28 mouse cellular contexts compared by ENCODE assay signal in the genomic region with DNA sequence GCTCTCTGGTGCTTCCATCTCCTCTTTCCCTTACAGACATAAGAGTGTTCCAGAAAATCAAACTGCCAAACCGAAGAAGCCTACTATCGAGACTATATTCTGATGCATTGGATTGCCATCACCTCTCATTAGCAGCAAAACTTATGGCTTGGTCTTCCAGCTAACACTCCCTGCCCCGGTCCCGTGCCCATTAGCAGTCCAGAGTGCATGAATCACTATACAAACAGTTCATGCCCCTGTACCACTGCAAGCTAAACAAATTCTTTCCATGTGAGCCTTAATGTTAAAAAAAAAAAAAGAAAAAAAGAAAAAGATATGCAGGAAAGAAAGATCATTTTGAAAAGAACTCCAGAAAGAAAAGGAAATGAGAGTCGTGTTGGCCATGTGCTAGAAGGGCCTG. TPM values are rescaled to one million over a fixed set of nuclear protein-coding genes. Genes with fewer than 3 reads are reported as not detected.
DNase-seq lines count a peak whose midpoint lies in the region; ATAC-seq lines count a peak whose summit lies in the region.
"Had no signal": no experiment of that assay in that cellular context is flagged by ENCODE, and none has a peak within 500 bp of the region (broad histone marks: within the 10 kb centered on the region; RNA-seq: fewer than 3 reads in every experiment).

No protein-coding gene starts in this region.

- 0 out of 2 replicates have a peak overlapping the region, but pooled peaks have one; percentile 14 for H3K27ac ChIP-seq in heart, embryonic 12.5 days (ENCODE audit: poor library complexity, severe bottlenecking)
- H3K27ac ChIP-seq in lung, embryonic 15.5 days: peak overlapping the region; percentile 25; the same call in 1 of the 2 replicates
- H3K27ac ChIP-seq: forebrain, embryonic 13.5 days; hindbrain, embryonic 13.5 days; liver, embryonic 12.5 days; midbrain, embryonic 12.5 days; neural tube, embryonic 12.5 days had no signal

- 61% methylated on average over 5 of the region's 5 CpGs for WGBS in heart, embryonic 12.5 days
- 49% methylated on average over 5 of the region's 5 CpGs for WGBS in lung, embryonic 15.5 days

- H3K36me3 ChIP-seq in heart, embryonic 12.5 days: no peaks in the 10 kb centered on the region
- no peaks in the 10 kb centered on the region for H3K36me3 ChIP-seq in lung, embryonic 15.5 days
- H3K36me3 ChIP-seq: hindbrain, embryonic 13.5 days; liver, embryonic 12.5 days; midbrain, embryonic 12.5 days; neural tube, embryonic 12.5 days had no signal

- H3K9me3 ChIP-seq in heart, embryonic 12.5 days (replicated peaks): no peaks in the 10 kb centered on the region
- H3K9me3 ChIP-seq in lung, embryonic 15.5 days: no peaks in the 10 kb centered on the region
- H3K9me3 ChIP-seq: forebrain, embryonic 13.5 days; hindbrain, embryonic 13.5 days; liver, embryonic 12.5 days; megakaryocyte, embryonic 14.5 days; midbrain, embryonic 12.5 days; neural tube, embryonic 12.5 days had no signal

- ATAC-seq in heart, embryonic 12.5 days (ENCODE audit: insufficient number of reproducible peaks, low FRiP score): no peak
- ATAC-seq in lung, embryonic 15.5 days (ENCODE audit: borderline replicate concordance, extremely low read depth, low FRiP score, low TSS enrichment): no peak
- ATAC-seq in cerebellum, adult (ENCODE audit: insufficient number of reproducible peaks, low FRiP score, low TSS enrichment): no peak
- ATAC-seq: forebrain, embryonic 13.5 days; intestine, embryonic 16.5 days; liver, embryonic 12.5 days; liver, postnatal 0 days had no signal

- no peak for DNase-seq in heart, adult 8-10 months (ENCODE audit: low spot score)
- DNase-seq in lung, postnatal 4 days: no peak
- peak; percentile 81 for DNase-seq in 3T3-L1 (ENCODE audit: low read depth, low spot score)
- DNase-seq in lung, postnatal 36 days: peak; percentile 26
- DNase-seq in cerebellum, adult 18-20 months: no peak
- DNase-seq: adrenal gland, adult 8-10 months; cerebellum, adult 11 months; cerebellum, postnatal 10 days; gastrocnemius, postnatal 14 days; heart, postnatal 4 days; kidney, adult 9 months; kidney, postnatal 10 days; layer of hippocampus, postnatal 36 days; left cerebral cortex, postnatal 4 days; liver, postnatal 0 days; right cerebral cortex, postnatal 4 days; thymus, postnatal 14 days had no signal

- H3K4me3 ChIP-seq in heart, embryonic 12.5 days: no peak overlapping the region
- H3K4me3 ChIP-seq in lung, embryonic 15.5 days: no peak overlapping the region
- H3K4me3 ChIP-seq: forebrain, embryonic 13.5 days; hindbrain, embryonic 13.5 days; liver, embryonic 12.5 days; megakaryocyte, embryonic 14.5 days; midbrain, embryonic 12.5 days; myocyte; neural tube, embryonic 12.5 days had no signal

- peaks cover 11% of the 10 kb centered on the region; the same call in 1 of the 2 replicates for H3K4me1 ChIP-seq in heart, embryonic 12.5 days (replicated peaks)
- H3K4me1 ChIP-seq in lung, embryonic 15.5 days: 0 out of 2 replicates have a peak, but pooled peaks cover 9% of the 10 kb centered on the region
- H3K4me1 ChIP-seq: liver, embryonic 12.5 days had no signal

- no peak overlapping the region for H3K4me2 ChIP-seq in heart, embryonic 12.5 days
- no peak overlapping the region for H3K4me2 ChIP-seq in lung, embryonic 15.5 days
- H3K4me2 ChIP-seq: forebrain, embryonic 13.5 days; hindbrain, embryonic 13.5 days; liver, embryonic 12.5 days; midbrain, embryonic 12.5 days; neural tube, embryonic 12.5 days had no signal

- H3K9ac ChIP-seq in heart, embryonic 12.5 days: no peak overlapping the region
- no peak overlapping the region for H3K9ac ChIP-seq in lung, embryonic 15.5 days
- H3K9ac ChIP-seq: forebrain, embryonic 13.5 days; hindbrain, embryonic 13.5 days; liver, embryonic 12.5 days; liver, postnatal 0 days; midbrain, embryonic 12.5 days; neural tube, embryonic 12.5 days had no signal

- no peaks in the 10 kb centered on the region for H3K27me3 ChIP-seq in heart, embryonic 12.5 days (replicated peaks)
- H3K27me3 ChIP-seq in lung, embryonic 15.5 days: no peaks in the 10 kb centered on the region
- H3K27me3 ChIP-seq: forebrain, embryonic 13.5 days; hindbrain, embryonic 13.5 days; liver, embryonic 12.5 days; midbrain, embryonic 12.5 days; neural tube, embryonic 12.5 days had no signal

RNA-seq across cellular contexts. Expression of gene Arl4c, which starts 39.3 kb away (rescaled TPM):
- polyA plus RNA-seq in heart, embryonic 12.5 days (2016; fragmentation: Nextera tagmentation; extraction: Ambion mirVana): 12.1 and 12.6 TPM in 2 replicates
- 1 to 10 TPM; 3.5 to 6.6 (median 4.9) TPM for total RNA-seq in heart, adult 8-10 months (2022)
- polyA plus RNA-seq in lung, embryonic 15.5 days (2015; fragmentation: Nextera tagmentation; extraction: Ambion mirVana): 21.7 and 23.3 TPM in 2 replicates

Comparison
In these comparisons a context has a peak if more than half of its experiments do, and no peak if none do; other contexts are left out.
1. DNase-seq: peak in 3T3-L1 (single experiment) and lung, postnatal 36 days (single experiment); none in heart, adult 8-10 months (single experiment), lung, postnatal 4 days (0 of 2) and cerebellum, adult 18-20 months (0 of 2).